Mouse (Mus musculus): Measurements from ENCODE around the gene Zfhx3. TPM values are rescaled to one million over a fixed set of nuclear protein-coding genes. Genes with fewer than 3 reads are reported as not detected.

Zfhx3 gene
- polyA plus RNA-seq, 1 experiment from 2014 or later, result 15.7 TPM

DNA sequence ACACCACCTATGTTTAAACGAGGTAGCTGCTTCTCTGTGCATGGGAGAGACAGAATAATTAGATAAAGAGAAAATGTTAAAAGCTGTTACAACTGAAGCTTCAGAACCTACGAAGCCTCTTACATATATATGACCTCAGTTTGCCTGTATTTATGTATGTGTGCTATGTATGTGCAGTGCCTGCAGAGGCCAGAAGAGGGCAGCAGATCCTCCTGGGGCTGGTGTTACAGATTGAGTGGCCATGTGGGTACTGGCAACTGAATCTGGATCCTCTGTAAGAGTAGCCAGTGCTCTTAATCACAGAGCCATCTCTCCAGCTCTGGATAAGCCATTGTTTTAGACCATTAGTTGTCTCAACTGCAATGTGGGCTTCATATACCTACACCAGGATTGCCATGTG is 82.8 kb downstream of the Zfhx3 start:
- 91% methylated on average over 2 of the region's 2 CpGs for WGBS

DNA sequence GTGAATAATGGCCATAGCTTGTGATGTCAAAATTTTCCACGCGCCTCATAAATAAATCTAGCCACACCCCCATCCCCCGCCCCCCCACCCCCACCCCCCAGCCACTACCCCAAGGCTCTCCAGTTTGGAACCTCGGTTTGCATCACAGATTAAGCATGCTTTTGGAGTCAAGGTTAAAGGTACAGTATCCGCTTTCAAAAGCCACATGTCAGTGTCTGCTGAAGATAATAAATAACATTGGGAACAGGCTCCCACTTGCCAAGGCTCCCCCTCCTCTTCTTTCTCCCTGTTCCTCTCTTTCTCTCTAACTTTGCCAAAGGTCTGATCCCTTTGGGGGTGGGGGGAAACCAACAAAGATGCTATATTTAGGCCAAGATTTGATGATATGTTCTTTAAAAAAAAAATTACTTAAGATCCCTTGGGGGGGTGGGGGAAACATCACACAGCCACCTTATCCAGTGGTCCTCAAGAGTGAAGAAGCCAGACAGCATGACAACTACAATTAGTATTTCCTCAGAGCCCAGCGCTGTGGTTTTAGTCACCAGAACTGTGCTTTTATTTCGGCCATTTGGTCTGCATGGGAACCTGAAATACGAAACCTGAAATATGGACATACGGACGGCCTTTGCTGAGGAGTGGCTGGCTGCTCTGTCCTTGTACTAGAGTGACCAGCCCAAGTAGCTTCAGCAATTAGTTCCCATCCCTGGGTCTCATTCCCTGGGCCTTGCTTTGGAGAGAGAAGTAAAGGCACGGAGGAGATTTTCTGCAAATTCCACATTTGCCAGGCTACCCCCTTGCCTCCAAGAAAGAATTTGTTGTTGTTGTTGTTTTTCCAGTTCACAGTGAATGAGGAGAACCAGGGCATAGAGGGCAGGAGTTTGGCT is 84.4 kb downstream of the Zfhx3 start:
- WGBS, result 51% methylated on average over 11 of the region's 11 CpGs
- no peak for DNase-seq (ENCODE audit: low spot score)

More for the DNA sequence above, 82.8 kb downstream of the Zfhx3 start:
- no peaks in the 10 kb centered on the region for H3K36me3 ChIP-seq (ENCODE audit: control insufficient read depth, insufficient read depth, low read length)
- no peaks in the 10 kb centered on the region for H3K9me3 ChIP-seq (ENCODE audit: control insufficient read depth, low read length)
- no peak for ATAC-seq (replicated peaks; ENCODE audit: low FRiP score, low TSS enrichment, low read depth)
- H3K4me3 ChIP-seq (ENCODE audit: low read depth, low read length), result no peak overlapping the region
- peaks cover 15% of the 10 kb centered on the region for H3K4me1 ChIP-seq (replicated peaks; ENCODE audit: control insufficient read depth, insufficient read depth, low read length)
- no peak overlapping the region for H3K4me2 ChIP-seq (ENCODE audit: low read length)
- H3K27me3 ChIP-seq (replicated peaks; ENCODE audit: control insufficient read depth, insufficient read depth, low read length), result no peaks in the 10 kb centered on the region
- DNase-seq (ENCODE audit: low spot score), result no peak
- H3K9ac ChIP-seq (ENCODE audit: low read length), result no peak overlapping the region
- no peak overlapping the region for H3K27ac ChIP-seq (ENCODE audit: low read depth)

DNA sequence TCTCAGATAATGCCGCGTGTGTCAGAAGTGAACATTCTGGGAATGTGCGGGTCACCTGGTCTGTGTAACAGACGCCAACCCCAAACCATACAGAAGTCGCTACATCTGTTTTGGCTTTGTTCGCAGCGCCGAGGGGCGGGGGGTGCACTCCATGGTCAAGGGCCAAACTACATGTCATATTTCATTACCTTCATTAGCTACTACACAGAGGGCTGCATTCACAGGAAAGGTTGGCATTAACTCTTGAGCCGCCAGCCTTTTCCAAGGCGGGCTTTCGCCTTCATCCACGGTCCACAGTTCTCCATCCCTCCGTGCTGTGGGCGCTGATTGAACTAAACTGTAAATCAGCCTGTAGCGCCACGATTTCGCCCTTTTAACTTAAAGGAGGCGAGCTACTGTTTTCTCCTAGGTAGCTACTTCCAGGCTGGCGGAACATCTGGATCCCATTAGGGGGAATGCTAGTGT is 85.1 kb downstream of the Zfhx3 start:
- Histone ChIP-seq H3K4me1 (replicated peaks; ENCODE audit: control insufficient read depth, insufficient read depth, low read length) (peaks cover 15% of the 10 kb centered on the region), H3K9ac (ENCODE audit: low read length) (no peak overlapping the region), H3K4me2 (ENCODE audit: low read length) (peak overlapping the region; percentile 48), H3K36me3 (ENCODE audit: control insufficient read depth, insufficient read depth, low read length) (no peaks in the 10 kb centered on the region), H3K4me3 (ENCODE audit: low read depth, low read length) (peak overlapping the region; percentile 16; the same call in 1 of the 2 replicates), H3K9me3 (ENCODE audit: control insufficient read depth, low read length) (no peaks in the 10 kb centered on the region), H3K27ac (ENCODE audit: low read depth) (no peak overlapping the region), H3K27me3 (replicated peaks; ENCODE audit: control insufficient read depth, insufficient read depth, low read length) (no peaks in the 10 kb centered on the region)
- ATAC-seq (replicated peaks; ENCODE audit: low FRiP score, low TSS enrichment, low read depth), result no peak
- DNase-seq (ENCODE audit: low spot score), result peak; percentile 59
- WGBS, result 14% methylated on average over 20 of the region's 20 CpGs

More for the DNA sequence above, 84.4 kb downstream of the Zfhx3 start:
- no peaks in the 10 kb centered on the region for H3K36me3 ChIP-seq (ENCODE audit: control insufficient read depth, insufficient read depth, low read length)
- H3K9ac ChIP-seq (ENCODE audit: low read length), result no peak overlapping the region
- no peak overlapping the region for H3K4me3 ChIP-seq (ENCODE audit: low read depth, low read length)
- ATAC-seq (replicated peaks; ENCODE audit: low FRiP score, low TSS enrichment, low read depth), result no peak
- peaks cover 15% of the 10 kb centered on the region for H3K4me1 ChIP-seq (replicated peaks; ENCODE audit: control insufficient read depth, insufficient read depth, low read length)
- H3K4me2 ChIP-seq (ENCODE audit: low read length), result peak overlapping the region; percentile 48
- H3K9me3 ChIP-seq (ENCODE audit: control insufficient read depth, low read length), result no peaks in the 10 kb centered on the region
- H3K27me3 ChIP-seq (replicated peaks; ENCODE audit: control insufficient read depth, insufficient read depth, low read length), result no peaks in the 10 kb centered on the region
- no peak overlapping the region for H3K27ac ChIP-seq (ENCODE audit: low read depth)

DNA sequence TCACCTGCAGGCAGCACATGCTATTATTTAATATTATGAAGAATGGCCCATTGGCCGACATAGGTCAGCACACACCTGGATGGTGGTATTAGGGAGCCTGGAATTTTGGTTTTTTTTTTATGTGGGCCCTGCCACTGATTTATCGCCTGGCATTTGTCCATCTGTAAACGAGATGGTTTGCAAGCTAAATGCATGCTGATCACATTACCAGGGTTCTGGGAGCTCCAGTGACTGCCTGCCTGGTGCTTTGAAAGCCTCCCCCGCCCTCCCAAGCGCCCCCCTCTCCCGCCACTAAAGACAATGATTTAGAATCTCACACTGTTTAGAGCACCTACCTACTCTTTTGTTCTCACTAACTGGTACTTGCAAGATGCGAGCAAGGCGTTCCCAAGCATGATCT is 86.0 kb downstream of the Zfhx3 start:
- ATAC-seq (replicated peaks; ENCODE audit: low FRiP score, low TSS enrichment, low read depth) (no peak), DNase-seq (ENCODE audit: low spot score) (no peak)
- no peaks in the 10 kb centered on the region for H3K36me3 ChIP-seq (ENCODE audit: control insufficient read depth, insufficient read depth, low read length)
- no peak overlapping the region for H3K27ac ChIP-seq (ENCODE audit: low read depth)
- 42% methylated on average over 8 of the region's 8 CpGs for WGBS
- H3K4me3 ChIP-seq (ENCODE audit: low read depth, low read length), result no peak overlapping the region
- no peak overlapping the region for H3K4me2 ChIP-seq (ENCODE audit: low read length)
- H3K4me1 ChIP-seq (replicated peaks; ENCODE audit: control insufficient read depth, insufficient read depth, low read length), result peaks cover 15% of the 10 kb centered on the region
- H3K27me3 ChIP-seq (replicated peaks; ENCODE audit: control insufficient read depth, insufficient read depth, low read length), result no peaks in the 10 kb centered on the region
- H3K9me3 ChIP-seq (ENCODE audit: control insufficient read depth, low read length), result no peaks in the 10 kb centered on the region
- H3K9ac ChIP-seq (ENCODE audit: low read length), result no peak overlapping the region

DNA sequence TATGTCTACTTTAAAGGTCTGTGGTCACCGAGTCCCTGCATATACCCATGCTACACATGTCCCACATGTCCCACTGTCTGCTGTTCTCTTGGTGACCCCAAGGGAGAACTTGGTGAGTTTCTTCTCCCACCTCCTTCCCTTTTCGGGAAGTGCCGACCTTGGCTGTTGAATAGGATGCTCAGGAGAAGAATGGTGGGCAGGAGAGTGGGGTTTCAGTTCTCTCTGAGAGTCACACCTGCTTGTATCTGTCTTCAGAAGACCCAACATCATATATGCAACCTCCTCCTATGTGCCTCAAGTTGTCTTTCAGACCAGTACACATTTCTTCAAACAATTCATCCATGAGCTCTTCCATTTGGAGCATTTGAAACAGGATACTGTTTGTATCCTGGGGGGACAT is 88.7 kb downstream of the Zfhx3 start:
- H3K9me3 ChIP-seq (ENCODE audit: control insufficient read depth, low read length), result no peaks in the 10 kb centered on the region
- no peaks in the 10 kb centered on the region for H3K36me3 ChIP-seq (ENCODE audit: control insufficient read depth, insufficient read depth, low read length)
- 80% methylated on average over 3 of the region's 3 CpGs for WGBS
- H3K9ac ChIP-seq (ENCODE audit: low read length), result no peak overlapping the region
- no peak overlapping the region for H3K27ac ChIP-seq (ENCODE audit: low read depth)
- DNase-seq (ENCODE audit: low spot score) (no peak), ATAC-seq (replicated peaks; ENCODE audit: low FRiP score, low TSS enrichment, low read depth) (no peak)
- H3K4me1 ChIP-seq (replicated peaks; ENCODE audit: control insufficient read depth, insufficient read depth, low read length), result peaks cover 15% of the 10 kb centered on the region
- no peak overlapping the region for H3K4me2 ChIP-seq (ENCODE audit: low read length)
- H3K4me3 ChIP-seq (ENCODE audit: low read depth, low read length), result no peak overlapping the region
- H3K27me3 ChIP-seq (replicated peaks; ENCODE audit: control insufficient read depth, insufficient read depth, low read length), result no peaks in the 10 kb centered on the region

DNA sequence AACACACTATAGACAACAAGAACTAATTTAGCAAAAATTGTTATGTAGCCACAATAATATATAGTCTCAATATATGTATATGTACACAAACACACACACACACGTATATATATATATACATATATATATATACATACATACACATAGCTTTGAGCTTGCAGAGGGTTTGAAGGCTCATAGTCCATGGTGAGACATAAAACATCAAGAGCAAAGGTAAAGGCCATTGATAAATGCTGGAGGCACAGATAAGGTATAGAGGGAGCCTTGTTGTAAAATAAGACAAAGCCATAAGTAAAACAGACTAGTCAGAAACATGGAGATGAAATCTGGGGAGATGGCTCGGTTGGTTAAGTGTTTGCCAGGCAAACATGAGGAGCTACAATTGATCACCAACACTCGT is 91.6 kb downstream of the Zfhx3 start:
- no peaks in the 10 kb centered on the region for H3K36me3 ChIP-seq (ENCODE audit: control insufficient read depth, insufficient read depth, low read length)
- H3K4me2 ChIP-seq (ENCODE audit: low read length), result no peak overlapping the region
- H3K27me3 ChIP-seq (replicated peaks; ENCODE audit: control insufficient read depth, insufficient read depth, low read length), result no peaks in the 10 kb centered on the region
- H3K27ac ChIP-seq (ENCODE audit: low read depth), result no peak overlapping the region
- WGBS, result 72% methylated on average over 3 of the region's 3 CpGs
- H3K4me3 ChIP-seq (ENCODE audit: low read depth, low read length), result no peak overlapping the region
- no peak overlapping the region for H3K9ac ChIP-seq (ENCODE audit: low read length)
- H3K4me1 ChIP-seq (replicated peaks; ENCODE audit: control insufficient read depth, insufficient read depth, low read length), result no peaks in the 10 kb centered on the region
- ATAC-seq (replicated peaks; ENCODE audit: low FRiP score, low TSS enrichment, low read depth) (no peak), DNase-seq (ENCODE audit: low spot score) (no peak)
- 0 out of 2 replicates have a peak, but pooled peaks cover 3% of the 10 kb centered on the region for H3K9me3 ChIP-seq (ENCODE audit: control insufficient read depth, low read length)

DNA sequence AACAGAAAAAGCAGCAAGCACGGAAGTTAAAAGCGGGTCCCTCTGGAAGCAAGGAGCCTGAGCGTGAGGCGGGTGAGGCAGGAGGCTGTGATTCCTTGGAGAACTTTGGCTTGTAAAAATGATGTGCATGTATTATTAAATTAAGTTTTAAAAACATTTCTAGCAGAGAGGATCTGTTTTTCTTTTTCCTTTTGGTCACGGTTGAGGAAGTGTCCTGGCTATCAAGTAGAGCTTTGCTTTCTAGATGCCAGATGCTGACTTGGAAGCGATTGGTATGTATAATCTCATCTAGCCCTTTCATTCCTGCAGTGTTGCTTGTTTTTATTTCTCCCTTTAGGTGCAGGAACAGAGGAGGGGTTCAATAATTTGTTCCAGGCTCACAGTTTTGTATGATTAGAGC is 92.3 kb downstream of the Zfhx3 start:
- no peak overlapping the region for H3K4me2 ChIP-seq (ENCODE audit: low read length)
- H3K9ac ChIP-seq (ENCODE audit: low read length), result no peak overlapping the region
- 71% methylated on average over 6 of the region's 6 CpGs for WGBS
- 0 out of 2 replicates have a peak, but pooled peaks cover 3% of the 10 kb centered on the region for H3K9me3 ChIP-seq (ENCODE audit: control insufficient read depth, low read length)
- ATAC-seq (replicated peaks; ENCODE audit: low FRiP score, low TSS enrichment, low read depth) (no peak), DNase-seq (ENCODE audit: low spot score) (no peak)
- H3K4me1 ChIP-seq (replicated peaks; ENCODE audit: control insufficient read depth, insufficient read depth, low read length), result no peaks in the 10 kb centered on the region
- no peaks in the 10 kb centered on the region for H3K27me3 ChIP-seq (replicated peaks; ENCODE audit: control insufficient read depth, insufficient read depth, low read length)
- no peak overlapping the region for H3K4me3 ChIP-seq (ENCODE audit: low read depth, low read length)
- no peaks in the 10 kb centered on the region for H3K36me3 ChIP-seq (ENCODE audit: control insufficient read depth, insufficient read depth, low read length)
- H3K27ac ChIP-seq (ENCODE audit: low read depth), result no peak overlapping the region

DNA sequence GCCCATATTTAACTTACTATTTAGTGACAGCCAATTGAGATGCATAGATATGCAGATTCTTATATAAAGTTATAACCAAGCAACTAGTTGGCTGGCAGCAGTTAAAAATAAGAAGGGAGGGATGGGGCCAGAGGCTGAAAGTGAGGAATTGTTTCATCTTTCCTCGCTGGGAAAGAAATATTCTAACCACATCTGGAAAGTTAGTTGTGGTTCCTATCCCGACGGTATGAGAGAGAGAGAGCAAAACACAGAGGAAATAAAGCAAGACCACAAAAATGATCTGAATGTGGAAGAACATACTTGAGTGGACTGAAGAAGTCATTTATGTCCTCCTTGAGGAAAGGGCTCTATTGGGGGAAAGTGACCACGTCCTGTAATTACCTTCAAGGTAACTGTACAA is 101.2 kb downstream of the Zfhx3 start:
- DNase-seq (ENCODE audit: low spot score), result no peak
- Histone ChIP-seq H3K27ac (ENCODE audit: low read depth) (no peak overlapping the region), H3K4me2 (ENCODE audit: low read length) (no peak overlapping the region)

DNA sequence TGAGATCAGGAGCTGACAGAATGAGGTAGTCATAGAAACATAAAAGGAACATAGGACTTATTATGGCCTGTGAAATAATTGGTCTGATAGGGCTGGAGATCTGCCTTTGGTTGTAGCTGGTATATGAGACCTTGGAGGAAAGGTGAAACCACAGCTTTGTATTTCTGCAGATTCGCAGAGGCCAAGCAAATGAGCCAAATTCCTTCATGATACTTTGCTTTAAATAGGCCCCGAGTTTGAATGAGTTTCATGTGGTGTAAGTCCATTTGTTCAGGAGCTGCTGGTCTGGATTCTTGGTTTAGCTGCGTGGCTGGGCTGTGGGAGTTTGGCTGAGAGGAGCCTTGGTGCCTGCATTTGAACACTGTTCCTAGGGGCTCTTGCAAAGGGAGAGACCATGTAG is 101.7 kb downstream of the Zfhx3 start:
- H3K27me3 ChIP-seq (replicated peaks; ENCODE audit: control insufficient read depth, insufficient read depth, low read length), result no peaks in the 10 kb centered on the region
- no peak for ATAC-seq (replicated peaks; ENCODE audit: low FRiP score, low TSS enrichment, low read depth)
- no peaks in the 10 kb centered on the region for H3K36me3 ChIP-seq (ENCODE audit: control insufficient read depth, insufficient read depth, low read length)
- WGBS, result 72% methylated on average over 3 of the region's 3 CpGs
- no peak overlapping the region for H3K4me3 ChIP-seq (ENCODE audit: low read depth, low read length)
- no peaks in the 10 kb centered on the region for H3K4me1 ChIP-seq (replicated peaks; ENCODE audit: control insufficient read depth, insufficient read depth, low read length)
- DNase-seq (ENCODE audit: low spot score), result no peak
- H3K9me3 ChIP-seq (ENCODE audit: control insufficient read depth, low read length), result no peaks in the 10 kb centered on the region
- no peak overlapping the region for H3K9ac ChIP-seq (ENCODE audit: low read length)
- H3K4me2 ChIP-seq (ENCODE audit: low read length), result no peak overlapping the region
- H3K27ac ChIP-seq (ENCODE audit: low read depth), result no peak overlapping the region

More for the DNA sequence above, 101.2 kb downstream of the Zfhx3 start:
- WGBS, result 84% methylated on average over 4 of the region's 4 CpGs
- Histone ChIP-seq H3K4me1 (replicated peaks; ENCODE audit: control insufficient read depth, insufficient read depth, low read length) (no peaks in the 10 kb centered on the region), H3K9me3 (ENCODE audit: control insufficient read depth, low read length) (no peaks in the 10 kb centered on the region), H3K4me3 (ENCODE audit: low read depth, low read length) (no peak overlapping the region), H3K27me3 (replicated peaks; ENCODE audit: control insufficient read depth, insufficient read depth, low read length) (no peaks in the 10 kb centered on the region), H3K9ac (ENCODE audit: low read length) (no peak overlapping the region), H3K36me3 (ENCODE audit: control insufficient read depth, insufficient read depth, low read length) (no peaks in the 10 kb centered on the region)
- no peak for ATAC-seq (replicated peaks; ENCODE audit: low FRiP score, low TSS enrichment, low read depth)
